Mouse (Mus musculus) MEL (cell line): Measurements from ENCODE around the gene Ganab.

ENCODE experiments used
- EP300 ChIP-seq, 2 experiments: IDR thresholded peaks; 2 replicates each; pipeline ENCODE4 v1.6.1; 2011; ENCODE audit warnings: improper control_type of control experiment in 2 of 2, low read length in 2 of 2, low read depth in 1 of 2, mild to moderate bottlenecking in 1 of 2
- GATA1 ChIP-seq: IDR thresholded peaks from 2 replicates; pipeline ENCODE4 v1.6.1; 2011; ENCODE audit warnings: low read depth, low read length, improper control_type of control experiment
- MEF2A ChIP-seq: IDR thresholded peaks from 2 replicates; pipeline ENCODE4 v1.6.1; 2014; ENCODE audit warnings: low read depth, mild to moderate bottlenecking, inconsistent platforms, low read length, improper control_type of control experiment; ENCODE audit not compliant: poor library complexity, insufficient replicate concordance, severe bottlenecking; ENCODE audit errors: extremely low read depth
- POLR2A ChIP-seq, 2 experiments: IDR thresholded peaks; 2 replicates each; pipeline ENCODE4 v1.6.1; 2011 to 2012; ENCODE audit warnings: low read length in 2 of 2, mild to moderate bottlenecking in 2 of 2, control low read depth in 1 of 2, improper control_type of control experiment in 1 of 2, low read depth in 1 of 2, moderate library complexity in 1 of 2; ENCODE audit not compliant: control insufficient read depth in 1 of 2, insufficient read depth in 1 of 2, poor library complexity in 1 of 2
- USF1 ChIP-seq: IDR thresholded peaks from 2 replicates; pipeline ENCODE4 v1.6.1; 2014; ENCODE audit warnings: low read depth, mild to moderate bottlenecking, inconsistent platforms, low read length, improper control_type of control experiment, moderate library complexity

DNA sequence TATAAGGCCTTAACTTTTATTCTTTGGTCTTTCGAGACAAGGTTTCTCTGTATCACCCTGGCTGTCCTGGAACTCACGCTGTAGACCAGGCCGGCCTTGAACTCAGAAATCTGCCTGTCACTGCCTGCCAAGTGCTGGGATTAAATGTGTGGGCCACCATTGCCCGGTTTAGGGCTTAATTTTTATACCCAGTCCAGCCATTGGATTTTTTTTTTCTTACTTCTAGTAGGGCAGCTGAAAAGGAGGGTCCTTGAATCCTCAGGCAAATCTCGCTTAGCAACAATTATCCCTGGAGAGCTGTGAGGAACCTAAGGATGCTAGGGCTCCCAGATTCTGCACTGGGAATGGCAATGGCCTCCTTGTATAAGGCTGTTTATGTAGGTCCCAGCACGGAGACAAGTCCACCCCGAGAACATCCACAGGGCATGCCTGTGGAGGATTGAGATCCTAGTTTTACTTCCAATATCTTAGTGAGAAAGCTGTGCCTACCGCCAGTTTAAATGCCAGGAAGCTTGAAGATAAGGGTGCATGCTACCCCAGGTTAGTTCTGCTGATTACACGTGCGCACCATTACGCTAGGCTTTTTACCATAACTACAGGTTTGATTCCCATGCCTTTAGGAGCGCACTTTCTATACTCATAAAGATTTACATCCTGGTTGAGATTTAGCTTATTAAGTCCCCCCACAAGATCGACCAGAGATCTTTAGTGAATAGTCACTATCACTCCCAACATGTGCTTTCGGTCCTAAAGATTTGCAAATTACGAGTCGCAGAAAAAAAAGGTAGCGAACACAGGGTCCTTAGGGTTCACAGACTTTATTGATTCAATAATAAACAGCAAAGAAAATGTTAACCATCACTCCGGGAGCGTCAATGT is 10.0 kb upstream of the Ganab start:
- TF ChIP-seq MEF2A (no peak), USF1 (no peak), POLR2A (IDR thresholded peaks at IDR 0.05; ENCODE audit: control insufficient read depth in 1 of 2, insufficient read depth in 1 of 2, low read depth in 1 of 2, low read length in 2 of 2, poor library complexity in 1 of 2) (peak; percentile 41 to 52; a peak in 3 of 4 replicates), EP300 (IDR thresholded peaks at IDR 0.05; ENCODE audit: low read depth in 1 of 2, low read length in 2 of 2) (no peak), GATA1 (peak; percentile 40)
